Mouse (Mus musculus): ENCODE measurements around the gene Mcrip1.
"Not testable (repeated sequence)": the region's sequence is repeated elsewhere in the genome, so short reads cannot be mapped to it uniquely, and the experiment has no call there.

The Mcrip1 gene

GRCm38 (mm10) chr11:120575046-120575445, 25.5 kb upstream of the Mcrip1 start:
- no peak for DNase-seq (ENCODE audit: low spot score)

GRCm38 (mm10) chr11:120574278-120574600, 24.7 kb upstream of the Mcrip1 start:
- no peak for DNase-seq (ENCODE audit: low spot score)

GRCm38 (mm10) chr11:120573585-120574277, 24.2 kb upstream of the Mcrip1 start:
- no peak for DNase-seq (ENCODE audit: low spot score)

- peak; percentile 100 for DNase-seq (ENCODE audit: low spot score)
These were observed 23.4 kb upstream of the Mcrip1 start, which contains the start of gene P4hb for GRCm38 (mm10) chr11:120572752-120573584. P4hb (minus strand) TSS chr11:120573253.

GRCm38 (mm10) chr11:120572417-120572751, 22.9 kb upstream of the Mcrip1 start:
- no peak for DNase-seq (ENCODE audit: low spot score)

GRCm38 (mm10) chr11:120571754-120572416, 22.4 kb upstream of the Mcrip1 start:
- no peak for DNase-seq (ENCODE audit: low spot score)

- no peak for DNase-seq (ENCODE audit: low spot score)
These were observed 21.6 kb upstream of the Mcrip1 start for GRCm38 (mm10) chr11:120571122-120571521.

GRCm38 (mm10) chr11:120568324-120568723, 18.8 kb upstream of the Mcrip1 start:
- DNase-seq (ENCODE audit: low spot score): no peak

- DNase-seq (ENCODE audit: low spot score): no peak
These were observed 15.6 kb upstream of the Mcrip1 start for GRCm38 (mm10) chr11:120565114-120565513.

GRCm38 (mm10) chr11:120562949-120563348, 13.4 kb upstream of the Mcrip1 start:
- no peak for DNase-seq (ENCODE audit: low spot score)

GRCm38 (mm10) chr11:120560952-120561728, 11.6 kb upstream of the Mcrip1 start:
- no peak for DNase-seq (ENCODE audit: low spot score)

- DNase-seq (ENCODE audit: low spot score): not testable (repeated sequence)
These were observed 9.3 kb upstream of the Mcrip1 start for GRCm38 (mm10) chr11:120558843-120559242.

- no peak for DNase-seq (ENCODE audit: low spot score)
These were observed 5.7 kb upstream of the Mcrip1 start for GRCm38 (mm10) chr11:120555260-120555659.

GRCm38 (mm10) chr11:120554834-120555233, 5.3 kb upstream of the Mcrip1 start:
- no peak for DNase-seq (ENCODE audit: low spot score)

GRCm38 (mm10) chr11:120552736-120553135, 3.2 kb upstream of the Mcrip1 start:
- no peak for DNase-seq (ENCODE audit: low spot score)

- DNase-seq (ENCODE audit: low spot score): no peak
These were observed 1.4 kb upstream of the Mcrip1 start, which contains the start of gene Ppp1r27 for GRCm38 (mm10) chr11:120550810-120551440. Ppp1r27 (minus strand) TSS chr11:120551132.

- DNase-seq (ENCODE audit: low spot score): no peak
These were observed 671 bp upstream of the Mcrip1 start for GRCm38 (mm10) chr11:120549986-120550809.

- no peak for DNase-seq (ENCODE audit: low spot score)
These were observed 750 bp downstream of the Mcrip1 start for GRCm38 (mm10) chr11:120548786-120549167.

GRCm38 (mm10) chr11:120548214-120548613, 1.3 kb downstream of the Mcrip1 start:
- DNase-seq (ENCODE audit: low spot score): no peak

GRCm38 (mm10) chr11:120547469-120547868, 2.1 kb downstream of the Mcrip1 start:
- DNase-seq (ENCODE audit: low spot score): no peak

GRCm38 (mm10) chr11:120545964-120546363, 3.6 kb downstream of the Mcrip1 start:
- DNase-seq (ENCODE audit: low spot score): no peak

All from lung, postnatal 25 days (tissue).